Mouse (Mus musculus) embryo, embryonic 10 days (tissue): ENCODE data around the gene Sp3.
"Not testable (repeated sequence)": the region's sequence is repeated elsewhere in the genome, so short reads cannot be mapped to it uniquely, and the experiment has no call there.

Experiments
- DNase-seq: peaks from one replicate; pipeline ENCODE4 v3.0.0-alpha.2; 2015; ENCODE audit warnings: low spot score

The Sp3 gene

GRCm38 (mm10) chr2:72980337-72981074 is at the start of gene Sp3:
Gene Sp3, minus strand, starts transcription at chr2:72980446.
- peak; percentile 96 for DNase-seq

- DNase-seq = no peak
These were observed 49.6 kb upstream of the Sp3 start for GRCm38 (mm10) chr2:73029846-73030245.

GRCm38 (mm10) chr2:73028019-73028418 is 47.8 kb upstream of the Sp3 start:
- no peak for DNase-seq

- no peak for DNase-seq
These were observed 46.9 kb upstream of the Sp3 start for GRCm38 (mm10) chr2:73027126-73027525.

GRCm38 (mm10) chr2:73023803-73024202 is 43.6 kb upstream of the Sp3 start:
- no peak for DNase-seq

- DNase-seq = no peak
These were observed 40.8 kb upstream of the Sp3 start for GRCm38 (mm10) chr2:73021046-73021445.

- no peak for DNase-seq
These were observed 39.3 kb upstream of the Sp3 start for GRCm38 (mm10) chr2:73019371-73020146.

GRCm38 (mm10) chr2:73014063-73014462 is 33.8 kb upstream of the Sp3 start:
- DNase-seq = not testable (repeated sequence)

GRCm38 (mm10) chr2:73012636-73013035 is 32.4 kb upstream of the Sp3 start:
- DNase-seq = peak; percentile 73

GRCm38 (mm10) chr2:73007472-73007871 is 27.2 kb upstream of the Sp3 start:
- no peak for DNase-seq

- DNase-seq = peak; percentile 35
These were observed 25.6 kb upstream of the Sp3 start for GRCm38 (mm10) chr2:73005611-73006515.

- DNase-seq = peak; percentile 34
These were observed 23.8 kb upstream of the Sp3 start for GRCm38 (mm10) chr2:73003751-73004717.

GRCm38 (mm10) chr2:73003049-73003448 is 22.8 kb upstream of the Sp3 start:
- peak; percentile 16 for DNase-seq

GRCm38 (mm10) chr2:73002451-73002850 is 22.2 kb upstream of the Sp3 start:
- DNase-seq = no peak

GRCm38 (mm10) chr2:73001994-73002393 is 21.7 kb upstream of the Sp3 start:
- no peak for DNase-seq

GRCm38 (mm10) chr2:73000194-73000593 is 19.9 kb upstream of the Sp3 start:
- no peak for DNase-seq

GRCm38 (mm10) chr2:72997586-72997985 is 17.3 kb upstream of the Sp3 start:
- no peak for DNase-seq

- no peak for DNase-seq
These were observed 16.6 kb upstream of the Sp3 start for GRCm38 (mm10) chr2:72996808-72997378.

- peak; percentile 51 for DNase-seq
These were observed 15.3 kb upstream of the Sp3 start for GRCm38 (mm10) chr2:72995346-72996097.

GRCm38 (mm10) chr2:72994165-72994564 is 13.9 kb upstream of the Sp3 start:
- no peak for DNase-seq
